Mouse (Mus musculus): ENCODE data around the gene Cdc37.

Gene Cdc37

DNA sequence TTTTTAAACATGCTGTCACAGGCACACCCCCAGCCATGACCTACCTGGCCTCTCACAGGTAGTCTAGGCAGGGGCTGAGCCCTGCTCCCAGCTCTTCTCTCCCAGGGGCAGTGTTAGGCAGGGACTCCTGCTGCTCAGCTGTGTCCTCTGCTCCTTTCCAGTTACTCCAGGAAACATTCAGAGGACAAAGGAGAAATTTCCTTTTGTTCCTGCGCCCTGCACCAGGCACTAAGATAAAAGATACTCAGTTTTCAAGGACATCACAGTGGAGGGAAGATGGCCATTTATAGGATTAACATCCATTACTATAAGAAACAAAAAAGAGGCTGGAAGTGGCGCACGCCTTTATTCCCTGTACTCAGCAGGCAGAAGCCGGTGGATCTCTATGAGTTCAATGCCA, 53.8 kb downstream of the Cdc37 start:
- DNase-seq (ENCODE audit: low spot score), result no peak

DNA sequence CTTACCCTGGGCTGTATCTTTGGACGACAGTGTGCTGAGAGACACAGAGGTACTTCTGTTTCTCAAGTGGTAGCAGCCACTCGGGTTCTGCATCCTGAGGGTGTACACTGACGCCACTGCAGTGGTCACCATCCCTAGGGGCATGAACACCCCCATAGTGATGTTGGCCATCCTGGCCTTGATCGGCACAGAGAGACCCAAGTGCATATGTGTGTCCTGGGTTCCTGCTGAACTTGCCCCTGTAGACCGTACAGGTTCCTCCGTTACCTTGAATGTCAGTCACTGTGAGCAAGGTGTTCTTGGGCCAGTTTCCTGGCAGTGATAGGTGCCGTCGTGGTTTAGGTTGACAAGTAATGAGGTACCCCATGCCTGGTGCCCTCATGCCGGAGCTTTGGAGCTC, 56.4 kb downstream of the Cdc37 start:
- DNase-seq (ENCODE audit: low spot score), result no peak

DNA sequence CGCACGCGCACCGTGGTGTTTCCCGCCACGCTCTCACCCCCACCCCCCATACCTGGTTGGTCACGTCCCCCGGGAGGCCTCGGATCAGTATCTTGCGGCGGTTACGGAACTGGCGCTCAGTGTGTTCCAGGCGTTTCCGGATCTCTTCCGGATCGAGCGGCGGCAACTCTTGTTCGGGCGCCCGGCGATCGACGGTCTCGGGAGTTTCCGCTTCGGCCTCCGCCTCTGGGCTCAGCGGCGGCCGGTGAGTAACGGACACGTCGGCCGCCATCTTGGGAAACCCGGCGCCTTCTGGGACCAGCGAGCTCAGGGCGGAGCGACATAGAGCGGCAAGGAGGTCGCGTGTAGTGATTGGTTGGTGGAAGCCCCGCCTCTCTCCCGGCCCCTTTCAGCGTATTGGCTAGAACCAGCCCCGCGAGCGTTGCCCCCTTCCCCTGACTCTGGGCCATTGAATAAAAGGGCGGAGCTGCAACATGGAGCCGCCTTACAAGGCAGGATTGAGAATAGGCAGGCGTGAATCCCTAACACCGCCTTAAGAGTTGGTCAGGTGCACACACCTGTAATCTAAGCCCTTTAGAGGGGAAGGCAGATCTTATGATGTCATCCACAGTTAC, 58.0 kb downstream of the Cdc37 start, which contains the start of the genes Gm38431 and Raver1:
TSS of gene Gm38431 (minus strand) at position 291 of the 614 bp plus-strand sequence.
TSS of gene Raver1 (minus strand) at position 302 of the 614 bp plus-strand sequence.
- DNase-seq (ENCODE audit: low spot score), result peak; percentile 99

DNA sequence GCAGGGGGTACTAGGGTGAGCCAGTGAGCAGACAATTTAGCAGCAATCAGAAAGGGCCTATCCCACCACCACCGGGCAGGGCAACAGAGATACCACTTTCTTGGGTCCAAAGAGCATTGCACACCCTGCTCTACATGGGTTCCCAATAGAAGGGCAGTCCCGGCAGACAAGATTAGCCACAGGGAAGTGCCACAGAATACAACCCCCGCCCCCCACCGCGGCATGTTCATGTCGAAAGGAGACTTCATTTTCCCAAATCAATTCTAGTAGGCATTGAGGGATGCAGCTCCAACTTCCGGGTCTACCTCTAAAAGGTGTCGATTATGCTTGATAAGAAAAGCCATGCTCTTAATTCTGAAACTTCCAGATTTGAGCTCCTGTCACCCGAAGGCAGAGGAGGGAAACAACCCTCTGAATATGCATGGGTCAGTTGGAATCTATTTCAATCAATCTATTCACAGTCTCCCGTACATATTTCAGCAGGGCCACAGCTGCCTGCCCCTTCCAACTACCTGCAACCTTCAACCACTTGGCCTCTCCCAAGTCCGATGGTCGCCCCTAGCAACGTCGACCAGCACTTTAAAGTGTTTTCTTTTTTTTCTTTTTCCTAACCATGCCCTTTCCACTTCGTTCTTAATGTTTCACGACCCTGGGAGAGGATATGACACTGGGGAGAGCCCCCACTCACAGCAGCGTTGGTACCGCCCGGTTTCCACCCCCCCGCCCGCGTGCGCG, 58.6 kb downstream of the Cdc37 start:
- DNase-seq (ENCODE audit: low spot score), result no peak

DNA sequence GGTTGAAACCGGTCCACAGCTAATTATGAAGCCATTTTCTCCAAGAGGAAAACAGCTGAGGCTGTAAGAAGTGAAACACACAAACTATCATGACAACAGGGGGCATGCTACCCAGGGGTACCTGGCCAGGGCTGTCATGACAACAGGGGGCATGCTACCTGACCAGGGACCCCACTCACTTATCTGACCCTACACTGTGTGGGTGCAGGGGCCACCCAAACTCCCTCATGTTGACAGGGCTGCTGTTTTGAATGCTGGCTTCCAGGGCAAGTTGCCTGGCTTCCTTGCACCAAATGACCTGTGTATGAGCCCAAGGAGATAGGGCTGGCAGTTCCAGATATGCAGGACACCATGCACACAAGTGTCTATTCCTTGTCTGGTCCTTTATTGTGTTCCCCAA, 59.2 kb downstream of the Cdc37 start:
- DNase-seq (ENCODE audit: low spot score), result no peak

DNA sequence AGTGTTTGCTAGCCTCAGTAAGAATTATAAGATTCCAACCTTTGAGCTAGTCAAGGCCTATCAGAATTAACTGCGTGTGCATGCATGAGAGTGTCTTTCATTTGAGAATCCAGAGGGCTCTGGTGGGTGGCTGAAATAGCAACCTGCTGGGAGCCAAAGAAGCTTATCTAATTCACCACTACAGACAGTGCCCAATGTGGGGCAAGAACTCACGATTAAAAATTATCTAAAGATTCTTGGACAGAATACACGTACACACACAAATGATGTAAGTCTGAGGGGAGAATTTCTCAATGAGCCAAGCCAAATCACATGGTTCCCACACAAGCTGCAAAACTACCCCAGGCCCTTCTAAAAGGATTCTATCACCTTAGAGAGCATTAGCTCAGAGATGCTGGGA, 66.5 kb downstream of the Cdc37 start:
- DNase-seq (ENCODE audit: low spot score), result no peak
